ENCODE assay signal across 8 mouse cellular contexts in genomic region chr11:78116146-78116410, GRCm38 (mm10). TPM values are rescaled to one million over a fixed set of nuclear protein-coding genes. Genes with fewer than 3 reads are reported as not detected.
DNase-seq lines count a peak whose midpoint lies in the region.

No protein-coding gene starts in this region.

- DNase-seq in kidney, adult 9 months = peak; percentile 39
- no peak for DNase-seq in kidney, postnatal 25 days
- DNase-seq in embryo, embryonic 9.5 days (ENCODE audit: extremely low spot score) = peak; percentile 6
- peak; percentile 28 for DNase-seq in induced T-regulatory cell, adult 2 months (ENCODE audit: low read depth)
- peak; percentile 29 for DNase-seq in neural tube, embryonic 10.5 days (ENCODE audit: extremely low spot score, low spot score)
- DNase-seq in urinary bladder, postnatal 25 days (ENCODE audit: low spot score) = no peak
- no peak for DNase-seq in adrenal gland, postnatal 25 days
- no peak for DNase-seq in Muller cell, postnatal 12 days (ENCODE audit: inconsistent ontology term)

RNA-seq across cellular contexts. Expression of gene Fam222b, which starts 21.6 kb away (rescaled TPM):
- 23.3 and 23.9 TPM in 2 replicates for total RNA-seq in adrenal gland, postnatal 25 days (2021)

RNA-seq across cellular contexts. Expression of gene Eral1, which starts 35.9 kb away (rescaled TPM):
- 33.6 and 36.0 TPM in 2 replicates for total RNA-seq in adrenal gland, postnatal 25 days (2021)

RNA-seq across cellular contexts. Expression of gene Traf4, which starts 49.3 kb away (rescaled TPM):
- 35.6 and 42.3 TPM in 2 replicates for total RNA-seq in adrenal gland, postnatal 25 days (2021)

Comparison
In these comparisons a context has a peak if more than half of its experiments do, and no peak if none do; other contexts are left out.
1. DNase-seq: peak in kidney, adult 9 months (single experiment), embryo, embryonic 9.5 days (single experiment), induced T-regulatory cell, adult 2 months (single experiment) and neural tube, embryonic 10.5 days (single experiment); none in kidney, postnatal 25 days (0 of 2), urinary bladder, postnatal 25 days (single experiment), adrenal gland, postnatal 25 days (single experiment) and Muller cell, postnatal 12 days (single experiment).